Mouse (Mus musculus) kidney, adult 2 months (tissue): ENCODE measurements at regions not wholly inside any gene's neighbourhood (a gene's known extent, or its start where the extent isn't known, plus 50 kb on each side); places are given as distances from the start of the nearest gene placed in this dataset.
A peak's percentile ranks its signal among the peaks of the same experiment; 100 is the strongest.

Experiments used
- DNase-seq: peaks from one replicate; pipeline ENCODE4 v3.0.0; 2021
- H3K27ac ChIP-seq: fragments of 200-500 bp; 2 replicates; pipeline ENCODE4 v1.5.1; 2012; ENCODE audit warnings: low read depth, low read length, control low read depth, inconsistent platforms; ENCODE audit not compliant: insufficient read depth
- H3K27me3 ChIP-seq: fragments of 200-500 bp; replicated peaks from 2 replicates; pipeline ENCODE4 v1.6.1; 2012; ENCODE audit warnings: mild to moderate bottlenecking, moderate library complexity, low read length, inconsistent platforms; ENCODE audit not compliant: control insufficient read depth, insufficient read depth
- H3K36me3 ChIP-seq: fragments of 200-500 bp; 2 replicates; pipeline ENCODE4 v1.6.1; 2012; ENCODE audit warnings: mild to moderate bottlenecking, moderate library complexity, low read length, inconsistent platforms; ENCODE audit not compliant: control insufficient read depth, insufficient read depth
- H3K4me1 ChIP-seq: fragments of 200-500 bp; 2 replicates; pipeline ENCODE4 v1.6.1; 2011; ENCODE audit warnings: low read length; ENCODE audit not compliant: control insufficient read depth, insufficient read depth
- H3K4me3 ChIP-seq: fragments of 200-500 bp; 2 replicates; pipeline ENCODE4 v1.5.1; 2011; ENCODE audit warnings: mild to moderate bottlenecking, low read depth, low read length, control low read depth; ENCODE audit not compliant: insufficient read depth
- CTCF ChIP-seq: fragments of 200-500 bp; conservative IDR thresholded peaks from 2 replicates; pipeline ENCODE4 v1.5.1; 2011; ENCODE audit warnings: low read depth, mild to moderate bottlenecking, control low read depth, low read length, moderate library complexity, mixed read lengths; ENCODE audit not compliant: insufficient read depth, insufficient read length
- POLR2A ChIP-seq: fragments of 200-500 bp; IDR thresholded peaks from one replicate; pipeline ENCODE4 v1.6.1; 2011; ENCODE audit warnings: low read depth, low read length, control low read depth
- WGBS: fragments of 180-500 bp; shearing (Covaris S2); methylation state at CpG from one replicate; pipeline ENCODE4 v1.1.7; 2018; 5-methylcytosine and 5-hydroxymethylcytosine counted together

- TF ChIP-seq POLR2A = no peak
- TF ChIP-seq CTCF = no peak
- DNase-seq = no peak
- WGBS = 68% methylated on average over 4 of the region's 4 CpGs
- H3K36me3 ChIP-seq = no peaks in the 10 kb centered on the region
- no peak overlapping the region for H3K4me3 ChIP-seq
- no peaks in the 10 kb centered on the region for H3K4me1 ChIP-seq
- no peak overlapping the region for H3K27ac ChIP-seq
- no peaks in the 10 kb centered on the region for H3K27me3 ChIP-seq
Measured at GRCm38 (mm10) chr7:95460889-95461288, 710.2 kb upstream of the Tenm4 start.

GRCm38 (mm10) chr7:95465506-95465905 is 705.5 kb upstream of the Tenm4 start:
- TF ChIP-seq POLR2A (no peak), CTCF (no peak)
- Histone ChIP-seq H3K27me3 (no peaks in the 10 kb centered on the region), H3K4me1 (no peaks in the 10 kb centered on the region), H3K36me3 (no peaks in the 10 kb centered on the region), H3K4me3 (no peak overlapping the region), H3K27ac (no peak overlapping the region)
- WGBS = 77% methylated on average over 4 of the region's 4 CpGs
- DNase-seq = peak; percentile 28

GRCm38 (mm10) chr7:95467028-95467427 is 704.0 kb upstream of the Tenm4 start:
- Histone ChIP-seq H3K4me1 (no peaks in the 10 kb centered on the region), H3K4me3 (no peak overlapping the region), H3K27me3 (no peaks in the 10 kb centered on the region), H3K27ac (no peak overlapping the region), H3K36me3 (no peaks in the 10 kb centered on the region)
- WGBS = 34% methylated on average over 3 of the region's 3 CpGs
- TF ChIP-seq CTCF (no peak), POLR2A (no peak)
- no peak for DNase-seq

GRCm38 (mm10) chr7:95473892-95474291 is 697.2 kb upstream of the Tenm4 start:
- Histone ChIP-seq H3K27me3 (no peaks in the 10 kb centered on the region), H3K36me3 (no peaks in the 10 kb centered on the region), H3K27ac (no peak overlapping the region), H3K4me3 (no peak overlapping the region), H3K4me1 (no peaks in the 10 kb centered on the region)
- no peak for TF ChIP-seq POLR2A
- TF ChIP-seq CTCF = no peak
- DNase-seq = peak; percentile 6
- 69% methylated on average over 4 of the region's 4 CpGs for WGBS

- Histone ChIP-seq H3K27me3 (no peaks in the 10 kb centered on the region), H3K4me3 (no peak overlapping the region), H3K27ac (no peak overlapping the region), H3K36me3 (no peaks in the 10 kb centered on the region), H3K4me1 (no peaks in the 10 kb centered on the region)
- no peak for DNase-seq
- WGBS = 56% methylated on average over 5 of the region's 5 CpGs
- TF ChIP-seq POLR2A = no peak
- no peak for TF ChIP-seq CTCF
Measured at GRCm38 (mm10) chr7:95480121-95480726, 690.8 kb upstream of the Tenm4 start.

- TF ChIP-seq CTCF (peak; percentile 53), POLR2A (no peak)
- Histone ChIP-seq H3K27me3 (no peaks in the 10 kb centered on the region), H3K4me1 (no peaks in the 10 kb centered on the region), H3K4me3 (no peak overlapping the region), H3K36me3 (no peaks in the 10 kb centered on the region), H3K27ac (no peak overlapping the region)
- 11% methylated on average over 4 of the region's 4 CpGs for WGBS
- peak; percentile 52 for DNase-seq
Measured at GRCm38 (mm10) chr7:95489666-95490065, 681.4 kb upstream of the Tenm4 start.

- TF ChIP-seq POLR2A (no peak), CTCF (no peak)
- H3K27me3 ChIP-seq = no peaks in the 10 kb centered on the region
- no peak overlapping the region for H3K27ac ChIP-seq
- 82% methylated on average over 1 of the region's 1 CpGs for WGBS
- DNase-seq = no peak
- no peak overlapping the region for H3K4me3 ChIP-seq
- H3K36me3 ChIP-seq = no peaks in the 10 kb centered on the region
- no peaks in the 10 kb centered on the region for H3K4me1 ChIP-seq
Measured at GRCm38 (mm10) chr7:95494793-95495192, 676.3 kb upstream of the Tenm4 start.
